Mouse (Mus musculus) forebrain, embryonic 15.5 days (tissue): Measurements from ENCODE around the gene Cox7a1. TPM values are rescaled to one million over a fixed set of nuclear protein-coding genes. Genes with fewer than 3 reads are reported as not detected.
"Not testable (repeated sequence)": the region's sequence is repeated elsewhere in the genome, so short reads cannot be mapped to it uniquely, and the experiment has no call there.

Source experiments
- ATAC-seq: fragments of 200-750 bp; cut with Nextera tagmentation; replicated peaks from 2 replicates; pipeline ENCODE4 v1.8.0; 2017; ENCODE audit warnings: mild to moderate bottlenecking, moderate TSS enrichment, moderate library complexity
- H3K27ac ChIP-seq: fragments of 300-500 bp; sonication (generic); replicated peaks from 2 replicates; pipeline ENCODE4 v1.5.1; 2015; ENCODE audit warnings: mild to moderate bottlenecking, inconsistent platforms
- H3K27me3 ChIP-seq: fragments of 300-500 bp; sonication (generic); 2 replicates; pipeline ENCODE4 v1.6.1; 2015; ENCODE audit warnings: inconsistent platforms
- H3K36me3 ChIP-seq: fragments of 300-500 bp; sonication (generic); 2 replicates; pipeline ENCODE4 v1.6.1; 2015; ENCODE audit warnings: mild to moderate bottlenecking, inconsistent platforms
- H3K4me1 ChIP-seq: fragments of 300-500 bp; sonication (generic); 2 replicates; pipeline ENCODE4 v1.6.1; 2015; ENCODE audit warnings: inconsistent platforms
- H3K4me2 ChIP-seq: fragments of 300-500 bp; sonication (generic); replicated peaks from 2 replicates; pipeline ENCODE4 v1.6.1; 2015; ENCODE audit warnings: mild to moderate bottlenecking, inconsistent platforms
- H3K4me3 ChIP-seq: fragments of 300-500 bp; sonication (generic); 2 replicates; pipeline ENCODE4 v1.5.1; 2015; ENCODE audit warnings: mild to moderate bottlenecking, inconsistent platforms
- H3K9ac ChIP-seq: fragments of 300-500 bp; sonication (generic); replicated peaks from 2 replicates; pipeline ENCODE4 v1.6.1; 2015; ENCODE audit warnings: mild to moderate bottlenecking, inconsistent platforms
- H3K9me3 ChIP-seq: fragments of 300-500 bp; sonication (generic); 2 replicates; pipeline ENCODE4 v1.6.1; 2016; ENCODE audit warnings: inconsistent platforms
- WGBS: fragments of 180-500 bp; shearing (Covaris S2); methylation state at CpG from one replicate; pipeline ENCODE4 v1.1.7; 2015; ENCODE audit warnings: mixed read lengths; 5-methylcytosine and 5-hydroxymethylcytosine counted together
- polyA plus RNA-seq: library from polyadenylated mRNA; unstranded; fragments of >200 nt; fragmentation: Nextera tagmentation; extraction: Ambion mirVana; gene quantifications from 2 replicates; pipeline ENCODE4 v1.2.1, GENCODE M21; 2015

Cox7a1 gene
- polyA plus RNA-seq, 1 experiment from 2014 or later = 3.3 TPM

DNA sequence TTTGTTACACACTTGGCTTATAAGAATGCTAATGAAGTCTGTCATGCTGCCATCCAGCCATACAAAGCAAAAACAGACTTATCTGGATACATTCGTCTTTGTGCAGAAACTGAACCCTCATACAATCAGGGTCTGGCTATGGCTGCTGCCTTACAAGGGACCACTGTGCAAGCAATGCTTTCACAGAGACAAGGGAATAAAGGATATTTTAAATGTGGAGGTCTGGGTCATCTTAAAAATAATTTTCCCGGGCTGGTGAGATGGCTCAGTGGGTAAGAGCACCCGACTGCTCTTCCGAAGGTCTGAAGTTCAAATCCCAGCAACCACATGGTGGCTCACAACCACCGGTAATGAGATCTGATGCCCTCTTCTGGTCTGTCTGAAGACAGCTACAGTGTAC is 22.4 kb downstream of the Cox7a1 start:
- not testable (repeated sequence) for H3K27ac ChIP-seq, H3K9ac ChIP-seq, H3K27me3 ChIP-seq, H3K4me3 ChIP-seq, H3K4me2 ChIP-seq, H3K36me3 ChIP-seq, H3K4me1 ChIP-seq, ATAC-seq, H3K9me3 ChIP-seq
- WGBS = 57% methylated on average over 5 of the region's 5 CpGs

DNA sequence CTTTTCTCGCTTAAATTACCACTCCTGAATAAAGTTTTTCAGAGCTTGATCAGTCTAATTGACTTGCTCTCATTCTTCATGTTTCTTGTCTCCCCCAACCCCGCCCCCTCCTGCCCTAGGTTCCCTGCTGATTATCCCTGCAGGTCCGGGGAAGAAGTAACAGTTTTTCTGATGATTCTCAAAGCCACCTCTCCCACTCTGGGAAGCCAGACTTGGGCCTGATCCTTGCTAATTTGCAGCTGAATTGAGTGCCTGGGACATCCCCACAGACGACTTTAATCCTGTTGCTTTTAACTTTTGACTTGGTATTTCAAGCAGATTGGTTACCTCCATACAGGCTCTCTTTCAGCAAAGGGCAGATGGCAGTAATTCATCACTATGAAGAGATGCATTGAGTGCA is 27.1 kb downstream of the Cox7a1 start:
- no peak overlapping the region for H3K4me3 ChIP-seq
- H3K36me3 ChIP-seq = no peaks in the 10 kb centered on the region
- H3K4me1 ChIP-seq = no peaks in the 10 kb centered on the region
- WGBS = 11% methylated on average over 4 of the region's 4 CpGs
- H3K27ac ChIP-seq = no peak overlapping the region
- H3K4me2 ChIP-seq = no peak overlapping the region
- no peak overlapping the region for H3K9ac ChIP-seq
- H3K27me3 ChIP-seq = no peaks in the 10 kb centered on the region
- no peak for ATAC-seq
- no peaks in the 10 kb centered on the region for H3K9me3 ChIP-seq

DNA sequence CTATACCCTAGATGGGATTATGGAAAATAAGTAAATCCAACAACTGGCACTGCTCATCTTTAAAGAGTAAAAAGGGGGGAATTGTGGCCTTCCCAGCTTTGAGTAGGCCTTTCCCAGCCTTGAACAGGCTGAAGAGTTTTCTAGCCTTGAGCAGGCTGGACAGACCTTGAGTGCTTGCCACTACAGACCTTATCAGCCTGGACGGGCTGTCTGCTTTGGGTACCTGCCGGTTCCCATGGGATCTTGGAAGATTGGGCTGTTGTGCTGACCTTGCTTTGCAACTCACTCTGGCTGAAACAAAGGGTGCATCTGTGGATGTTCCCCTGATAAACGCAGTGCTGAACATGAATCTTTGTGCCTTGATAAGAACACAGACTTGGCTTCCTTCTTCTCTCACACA is 29.9 kb downstream of the Cox7a1 start:
- H3K4me3 ChIP-seq = no peak overlapping the region
- no peak overlapping the region for H3K4me2 ChIP-seq
- no peak for ATAC-seq
- no peaks in the 10 kb centered on the region for H3K36me3 ChIP-seq
- H3K27ac ChIP-seq = no peak overlapping the region
- H3K4me1 ChIP-seq = peaks cover 4% of the 10 kb centered on the region; the same call in 1 of the 2 replicates
- H3K9me3 ChIP-seq = no peaks in the 10 kb centered on the region
- H3K9ac ChIP-seq = no peak overlapping the region
- WGBS = 96% methylated on average over 3 of the region's 3 CpGs
- no peaks in the 10 kb centered on the region for H3K27me3 ChIP-seq

DNA sequence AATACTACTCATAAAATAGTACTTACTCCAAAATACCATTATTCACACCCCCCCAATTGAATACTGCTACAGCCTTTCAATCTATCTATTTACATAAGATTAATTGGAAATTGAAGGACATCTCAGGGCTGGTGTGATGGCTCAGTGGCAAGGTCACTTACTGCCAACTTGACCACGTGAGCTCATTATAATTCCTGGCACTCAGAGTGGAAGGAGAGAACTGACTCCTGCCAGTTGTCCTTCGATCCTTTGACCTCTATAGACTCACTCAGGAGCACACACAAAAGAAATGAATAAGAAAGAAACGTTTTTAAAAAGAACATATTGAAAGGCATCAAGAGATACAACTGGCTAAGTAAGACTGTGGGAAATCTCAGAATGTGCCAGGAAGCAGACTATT is 31.9 kb downstream of the Cox7a1 start:
- no peaks in the 10 kb centered on the region for H3K27me3 ChIP-seq
- H3K4me2 ChIP-seq = no peak overlapping the region
- no peaks in the 10 kb centered on the region for H3K9me3 ChIP-seq
- ATAC-seq = no peak
- H3K9ac ChIP-seq = no peak overlapping the region
- peaks cover 16% of the 10 kb centered on the region for H3K4me1 ChIP-seq
- 75% methylated on average over 3 of the region's 3 CpGs for WGBS
- no peak overlapping the region for H3K27ac ChIP-seq
- H3K4me3 ChIP-seq = no peak overlapping the region
- no peaks in the 10 kb centered on the region for H3K36me3 ChIP-seq

DNA sequence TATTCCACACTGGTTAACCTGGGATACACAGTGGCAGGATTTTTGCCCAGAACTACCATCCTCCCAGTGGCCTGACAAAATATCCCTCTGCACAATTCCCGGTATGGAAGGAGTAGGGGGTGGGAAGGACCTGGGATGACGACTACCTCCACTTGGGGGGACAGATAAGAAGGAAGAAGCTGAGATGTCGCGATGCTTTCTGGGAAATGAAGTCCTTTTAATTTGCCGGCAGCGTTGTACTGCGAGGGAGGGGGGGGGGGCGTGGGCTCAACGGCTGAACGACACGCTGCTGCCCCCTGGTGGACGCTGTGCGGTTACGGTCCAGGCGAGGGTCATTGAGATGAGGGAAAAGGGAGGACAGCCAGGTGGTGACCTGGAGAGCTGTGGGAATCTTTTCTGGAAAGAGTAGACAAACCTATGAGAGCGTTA is 32.8 kb downstream of the Cox7a1 start:
- Histone ChIP-seq H3K36me3 (no peaks in the 10 kb centered on the region), H3K27ac (peak overlapping the region; percentile 53), H3K4me3 (peak overlapping the region; percentile 28), H3K9me3 (no peaks in the 10 kb centered on the region), H3K4me2 (peak overlapping the region; percentile 47), H3K27me3 (no peaks in the 10 kb centered on the region), H3K4me1 (peaks cover 16% of the 10 kb centered on the region), H3K9ac (peak overlapping the region; percentile 45; the same call in 1 of the 2 replicates)
- ATAC-seq = peak; percentile 80
- 2% methylated on average over 16 of the region's 16 CpGs for WGBS

DNA sequence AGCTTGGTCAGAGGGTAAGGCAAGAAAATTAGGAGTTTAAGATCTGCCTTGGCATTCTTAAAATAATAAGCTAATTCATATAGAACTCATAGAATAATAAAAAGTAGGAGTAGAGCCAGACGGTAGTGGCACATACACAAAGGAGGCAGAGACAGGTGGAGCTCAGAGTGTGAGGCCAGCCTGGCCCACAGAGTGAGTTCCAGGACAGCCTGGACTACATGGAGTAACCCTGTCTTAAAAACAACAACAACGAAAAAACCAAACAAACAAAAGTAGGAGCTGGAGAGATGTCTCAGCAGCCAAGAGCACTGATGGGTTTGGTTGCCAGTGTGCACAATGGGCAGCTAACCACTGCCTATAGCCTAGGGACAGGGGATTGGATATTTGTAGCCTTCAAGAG is 33.3 kb downstream of the Cox7a1 start:
- Histone ChIP-seq H3K27me3 (no peaks in the 10 kb centered on the region), H3K27ac (no peak overlapping the region), H3K4me3 (no peak overlapping the region), H3K4me2 (no peak overlapping the region), H3K36me3 (peaks cover 2% of the 10 kb centered on the region; the same call in 1 of the 2 replicates), H3K9me3 (no peaks in the 10 kb centered on the region), H3K9ac (no peak overlapping the region), H3K4me1 (peaks cover 16% of the 10 kb centered on the region)
- WGBS = 73% methylated on average over 2 of the region's 2 CpGs
- ATAC-seq = peak; percentile 31; the same call in 1 of the 2 replicates

DNA sequence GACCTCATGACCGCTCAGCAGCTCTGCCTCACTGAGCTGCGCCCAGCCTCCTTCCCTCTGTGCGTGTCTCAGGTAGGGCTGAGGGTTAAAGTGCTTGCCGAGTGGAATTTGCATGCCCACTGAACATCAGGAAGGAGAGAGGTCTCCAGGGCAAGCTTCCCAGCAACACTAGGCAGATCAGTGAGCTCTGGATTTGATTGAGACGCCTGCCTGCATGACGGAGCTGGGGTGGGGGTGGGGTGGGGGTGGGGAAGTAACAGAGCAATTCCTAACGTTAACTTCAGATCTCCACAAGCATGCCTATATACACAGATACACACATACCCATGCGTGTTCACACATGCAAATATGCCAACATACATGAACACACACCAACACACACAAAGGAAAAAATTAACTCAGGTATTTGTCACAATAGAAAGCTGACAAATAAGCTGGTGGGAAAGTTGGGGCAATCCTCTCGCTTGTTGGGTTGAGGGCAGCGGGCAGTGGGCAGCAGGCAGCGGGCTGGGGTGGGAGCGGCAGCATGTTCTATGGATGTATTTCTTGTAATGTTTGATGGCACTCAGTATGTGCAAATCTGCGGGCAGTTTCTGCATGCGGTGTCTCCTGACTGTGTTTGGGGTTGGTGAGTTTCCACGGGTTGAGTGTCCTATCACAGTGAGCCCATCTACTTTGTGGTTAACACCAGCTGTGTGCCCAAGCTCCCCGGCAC is 35.5 kb downstream of the Cox7a1 start:
- WGBS = 6% methylated on average over 16 of the region's 16 CpGs
- Histone ChIP-seq H3K9me3 (no peaks in the 10 kb centered on the region), H3K4me2 (peak overlapping the region; percentile 67), H3K4me1 (peaks cover 16% of the 10 kb centered on the region), H3K9ac (peak overlapping the region; percentile 34), H3K27me3 (no peaks in the 10 kb centered on the region), H3K4me3 (peak overlapping the region; percentile 43), H3K27ac (peak overlapping the region; percentile 69), H3K36me3 (peaks cover 18% of the 10 kb centered on the region)
- ATAC-seq = peak; percentile 68

DNA sequence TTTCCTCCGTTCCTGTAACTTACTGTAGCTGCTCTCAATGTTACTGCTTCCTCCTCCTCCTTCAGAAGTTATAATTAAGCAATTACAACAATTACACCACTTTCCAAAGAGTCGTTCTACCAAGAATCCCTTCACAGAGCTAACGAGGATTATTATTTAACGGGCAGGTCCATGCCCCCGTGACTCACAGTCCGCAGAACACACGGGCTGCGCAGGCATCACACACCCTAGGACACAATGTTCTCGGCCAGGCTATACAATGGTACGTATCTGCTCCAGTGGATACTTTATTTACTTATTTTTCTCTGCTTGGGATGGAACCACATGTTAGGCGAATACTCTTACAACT is 36.0 kb downstream of the Cox7a1 start:
- no peak for ATAC-seq
- 16% methylated on average over 11 of the region's 11 CpGs for WGBS
- Histone ChIP-seq H3K4me3 (peak overlapping the region; percentile 43), H3K4me2 (peak overlapping the region; percentile 67), H3K9ac (peak overlapping the region; percentile 34), H3K27me3 (no peaks in the 10 kb centered on the region), H3K36me3 (peaks cover 21% of the 10 kb centered on the region), H3K27ac (no peak overlapping the region), H3K9me3 (no peaks in the 10 kb centered on the region), H3K4me1 (peaks cover 16% of the 10 kb centered on the region)

DNA sequence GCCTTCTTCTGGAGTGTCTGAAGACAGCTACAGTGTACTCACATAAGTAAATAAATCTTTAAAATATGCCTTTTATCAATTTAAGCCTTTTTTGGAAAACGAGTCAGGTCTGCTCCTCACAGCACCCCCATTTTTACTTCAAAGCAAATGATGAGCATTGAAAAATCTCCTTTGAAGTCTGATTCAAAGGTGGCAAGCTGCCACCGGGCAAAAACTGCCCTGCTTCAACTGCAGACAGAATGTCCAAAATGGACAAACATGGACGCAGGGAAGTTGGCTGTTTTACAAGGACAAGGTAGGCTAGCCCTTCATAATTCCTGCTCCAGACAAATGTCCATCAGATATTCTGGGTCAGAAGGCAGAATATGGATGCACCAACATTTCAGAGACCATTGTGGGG is 37.5 kb downstream of the Cox7a1 start:
- Histone ChIP-seq H3K9ac (no peak overlapping the region), H3K27me3 (no peaks in the 10 kb centered on the region), H3K36me3 (peaks cover 33% of the 10 kb centered on the region), H3K4me3 (no peak overlapping the region), H3K4me1 (peaks cover 15% of the 10 kb centered on the region), H3K4me2 (no peak overlapping the region), H3K9me3 (no peaks in the 10 kb centered on the region), H3K27ac (no peak overlapping the region)
- no peak for ATAC-seq
- 77% methylated on average over 3 of the region's 3 CpGs for WGBS

DNA sequence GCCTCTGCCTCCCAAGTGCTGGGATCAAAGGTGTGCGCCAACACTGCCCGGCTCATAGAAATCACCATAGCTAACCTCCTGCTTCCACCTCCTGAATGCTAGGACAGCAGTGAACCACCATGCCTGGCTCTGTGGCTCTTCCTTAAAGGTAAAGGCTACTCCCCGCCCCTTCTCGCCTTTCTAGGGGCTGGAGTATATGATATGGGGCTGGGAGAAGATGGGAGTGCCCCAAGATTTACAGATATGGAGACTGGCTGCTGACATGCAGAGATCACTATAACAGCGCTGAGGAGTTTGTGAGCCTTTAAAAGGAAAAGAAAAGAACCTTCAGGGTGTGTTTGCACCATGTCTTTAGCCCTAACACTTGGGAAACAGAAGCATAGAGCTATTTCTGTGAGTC is 38.3 kb downstream of the Cox7a1 start:
- Histone ChIP-seq H3K9ac (no peak overlapping the region), H3K27ac (no peak overlapping the region), H3K9me3 (no peaks in the 10 kb centered on the region), H3K4me1 (peaks cover 12% of the 10 kb centered on the region), H3K27me3 (no peaks in the 10 kb centered on the region), H3K36me3 (peaks cover 41% of the 10 kb centered on the region), H3K4me2 (no peak overlapping the region), H3K4me3 (no peak overlapping the region)
- WGBS = 94% methylated on average over 5 of the region's 5 CpGs
- ATAC-seq = no peak

DNA sequence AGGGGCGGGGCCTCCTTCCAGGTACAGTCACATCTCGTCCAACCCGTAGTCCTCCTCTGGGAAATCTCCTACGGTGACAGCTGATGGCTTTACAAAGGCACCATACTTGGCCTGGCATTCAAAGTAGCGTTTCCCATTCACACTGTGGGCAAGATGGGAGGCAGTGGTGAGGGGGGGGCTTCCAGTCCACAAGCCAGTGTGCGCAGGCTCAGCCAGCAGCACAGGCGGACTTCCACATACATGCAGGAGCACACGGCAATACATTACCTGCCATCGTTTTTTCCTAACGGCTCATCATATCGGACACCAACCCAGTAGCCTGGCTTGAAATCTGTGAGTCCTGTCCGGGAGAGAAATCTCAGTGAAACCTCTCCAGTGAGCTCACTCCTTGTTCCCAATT is 40.3 kb downstream of the Cox7a1 start:
- Histone ChIP-seq H3K36me3 (peaks cover 45% of the 10 kb centered on the region), H3K9me3 (no peaks in the 10 kb centered on the region), H3K4me1 (peaks cover 9% of the 10 kb centered on the region), H3K4me3 (no peak overlapping the region), H3K4me2 (no peak overlapping the region), H3K27ac (no peak overlapping the region), H3K27me3 (no peaks in the 10 kb centered on the region), H3K9ac (no peak overlapping the region)
- no peak for ATAC-seq
- WGBS = 91% methylated on average over 12 of the region's 12 CpGs

DNA sequence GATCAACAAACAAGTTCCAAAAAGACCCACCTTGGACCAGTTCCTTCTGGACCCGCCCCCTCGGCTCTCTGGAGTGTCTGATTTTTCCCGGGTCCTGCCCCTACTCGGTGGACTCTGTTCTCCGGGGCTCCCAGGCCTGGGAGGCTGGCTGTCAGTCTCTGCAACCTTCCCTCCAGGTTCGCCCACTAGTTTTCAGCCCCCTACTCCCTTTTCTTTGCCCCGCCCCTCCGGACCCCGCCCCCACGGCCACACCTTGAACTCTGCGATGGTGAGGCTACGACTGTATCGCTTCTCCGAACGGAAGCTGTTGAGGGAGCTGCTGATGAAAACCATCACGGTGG is 47.4 kb downstream of the Cox7a1 start:
- no peaks in the 10 kb centered on the region for H3K9me3 ChIP-seq
- H3K4me2 ChIP-seq = peak overlapping the region; percentile 59
- peaks cover 13% of the 10 kb centered on the region for H3K36me3 ChIP-seq
- peak overlapping the region; percentile 51 for H3K9ac ChIP-seq
- no peak; the same call in 1 of the 2 replicates for ATAC-seq
- H3K4me3 ChIP-seq = peak overlapping the region; percentile 76
- WGBS = under 1% methylated on average over 16 of the region's 16 CpGs
- no peaks in the 10 kb centered on the region for H3K27me3 ChIP-seq
- peak overlapping the region; percentile 96 for H3K27ac ChIP-seq
- H3K4me1 ChIP-seq = peaks cover 23% of the 10 kb centered on the region
